Mouse (Mus musculus): Measurements from ENCODE around the gene Lsamp.

GRCm38 (mm10) chr16:40930596-40930995 lies 946.4 kb downstream of the Lsamp start:
- no peak for TF ChIP-seq CTCF (IDR thresholded peaks at IDR 0.05; ENCODE audit: low read depth)
- TF ChIP-seq EP300 (IDR thresholded peaks at IDR 0.05; ENCODE audit: low read depth) = no peak
